Mouse (Mus musculus): ENCODE results near the gene Men1. TPM values are rescaled to one million over a fixed set of nuclear protein-coding genes. Genes with fewer than 3 reads are reported as not detected.
A peak's percentile ranks its signal among the peaks of the same experiment; 100 is the strongest.

The Men1 gene
- polyA plus RNA-seq, 1 experiment = 143 TPM

- Histone ChIP-seq H3K27ac (ENCODE audit: control insufficient read depth, insufficient read depth, low read length) (no peak overlapping the region), H3K4me3 (ENCODE audit: control insufficient read depth, insufficient read depth, low read length) (no peak overlapping the region), H3K4me1 (replicated peaks; ENCODE audit: control insufficient read depth, insufficient read depth, low read length) (peaks cover 25% of the 10 kb centered on the region), H3K36me3 (ENCODE audit: control insufficient read depth, insufficient read depth, low read length) (peaks cover 6% of the 10 kb centered on the region; the same call in 1 of the 2 replicates), H3K27me3 (ENCODE audit: control insufficient read depth, insufficient read depth, low read length) (no peaks in the 10 kb centered on the region)
- TF ChIP-seq CTCF (IDR thresholded peaks at IDR 0.05; ENCODE audit: borderline replicate concordance, control insufficient read depth, extremely low read depth, insufficient read depth, low read length, poor library complexity) (no peak), POLR2A (IDR thresholded peaks at IDR 0.05; ENCODE audit: control insufficient read depth, extremely low read depth, insufficient read depth, low read length, poor library complexity) (no peak)
- DNase-seq = no peak
- 55% methylated on average over 9 of the region's 9 CpGs for WGBS
Measured at GRCm38 (mm10) chr19:6297641-6298040, 37.1 kb upstream of the Men1 start.

- H3K4me3 ChIP-seq (ENCODE audit: control insufficient read depth, insufficient read depth, low read length) = no peak overlapping the region
- DNase-seq = no peak
- no peak overlapping the region for H3K27ac ChIP-seq (ENCODE audit: control insufficient read depth, insufficient read depth, low read length)
- peaks cover 22% of the 10 kb centered on the region for H3K4me1 ChIP-seq (replicated peaks; ENCODE audit: control insufficient read depth, insufficient read depth, low read length)
- no peaks in the 10 kb centered on the region for H3K27me3 ChIP-seq (ENCODE audit: control insufficient read depth, insufficient read depth, low read length)
- TF ChIP-seq CTCF (IDR thresholded peaks at IDR 0.05; ENCODE audit: borderline replicate concordance, control insufficient read depth, extremely low read depth, insufficient read depth, low read length, poor library complexity) (no peak), POLR2A (IDR thresholded peaks at IDR 0.05; ENCODE audit: control insufficient read depth, extremely low read depth, insufficient read depth, low read length, poor library complexity) (no peak)
- WGBS = 80% methylated on average over 4 of the region's 4 CpGs
- peaks cover 6% of the 10 kb centered on the region; the same call in 1 of the 2 replicates for H3K36me3 ChIP-seq (ENCODE audit: control insufficient read depth, insufficient read depth, low read length)
Measured at GRCm38 (mm10) chr19:6299003-6299402, 35.8 kb upstream of the Men1 start.

GRCm38 (mm10) chr19:6299450-6300267, 35.1 kb upstream of the Men1 start:
- no peak for TF ChIP-seq CTCF (IDR thresholded peaks at IDR 0.05; ENCODE audit: borderline replicate concordance, control insufficient read depth, extremely low read depth, insufficient read depth, low read length, poor library complexity)
- no peak for TF ChIP-seq POLR2A (IDR thresholded peaks at IDR 0.05; ENCODE audit: control insufficient read depth, extremely low read depth, insufficient read depth, low read length, poor library complexity)
- Histone ChIP-seq H3K27ac (ENCODE audit: control insufficient read depth, insufficient read depth, low read length) (no peak overlapping the region), H3K36me3 (ENCODE audit: control insufficient read depth, insufficient read depth, low read length) (peaks cover 6% of the 10 kb centered on the region; the same call in 1 of the 2 replicates), H3K4me3 (ENCODE audit: control insufficient read depth, insufficient read depth, low read length) (no peak overlapping the region), H3K27me3 (ENCODE audit: control insufficient read depth, insufficient read depth, low read length) (no peaks in the 10 kb centered on the region), H3K4me1 (replicated peaks; ENCODE audit: control insufficient read depth, insufficient read depth, low read length) (peaks cover 21% of the 10 kb centered on the region)
- 67% methylated on average over 7 of the region's 7 CpGs for WGBS
- DNase-seq = no peak

- TF ChIP-seq POLR2A (IDR thresholded peaks at IDR 0.05; ENCODE audit: control insufficient read depth, extremely low read depth, insufficient read depth, low read length, poor library complexity) (no peak), CTCF (IDR thresholded peaks at IDR 0.05; ENCODE audit: borderline replicate concordance, control insufficient read depth, extremely low read depth, insufficient read depth, low read length, poor library complexity) (no peak)
- Histone ChIP-seq H3K27ac (ENCODE audit: control insufficient read depth, insufficient read depth, low read length) (no peak overlapping the region), H3K4me3 (ENCODE audit: control insufficient read depth, insufficient read depth, low read length) (no peak overlapping the region), H3K27me3 (ENCODE audit: control insufficient read depth, insufficient read depth, low read length) (no peaks in the 10 kb centered on the region), H3K4me1 (replicated peaks; ENCODE audit: control insufficient read depth, insufficient read depth, low read length) (peaks cover 21% of the 10 kb centered on the region), H3K36me3 (ENCODE audit: control insufficient read depth, insufficient read depth, low read length) (peaks cover 6% of the 10 kb centered on the region; the same call in 1 of the 2 replicates)
- DNase-seq = no peak
- 65% methylated on average over 7 of the region's 7 CpGs for WGBS
Measured at GRCm38 (mm10) chr19:6300402-6300841, 34.4 kb upstream of the Men1 start.

- no peak overlapping the region for H3K27ac ChIP-seq (ENCODE audit: control insufficient read depth, insufficient read depth, low read length)
Measured at GRCm38 (mm10) chr19:6302114-6302513, 32.7 kb upstream of the Men1 start.

GRCm38 (mm10) chr19:6302522-6302921, 32.3 kb upstream of the Men1 start:
- Histone ChIP-seq H3K36me3 (ENCODE audit: control insufficient read depth, insufficient read depth, low read length) (peaks cover 6% of the 10 kb centered on the region; the same call in 1 of the 2 replicates), H3K27ac (ENCODE audit: control insufficient read depth, insufficient read depth, low read length) (no peak overlapping the region), H3K27me3 (ENCODE audit: control insufficient read depth, insufficient read depth, low read length) (no peaks in the 10 kb centered on the region), H3K4me3 (ENCODE audit: control insufficient read depth, insufficient read depth, low read length) (no peak overlapping the region), H3K4me1 (replicated peaks; ENCODE audit: control insufficient read depth, insufficient read depth, low read length) (peaks cover 27% of the 10 kb centered on the region)
- no peak for TF ChIP-seq CTCF (IDR thresholded peaks at IDR 0.05; ENCODE audit: borderline replicate concordance, control insufficient read depth, extremely low read depth, insufficient read depth, low read length, poor library complexity)
- TF ChIP-seq POLR2A (IDR thresholded peaks at IDR 0.05; ENCODE audit: control insufficient read depth, extremely low read depth, insufficient read depth, low read length, poor library complexity) = no peak
- DNase-seq = peak; percentile 32
- 2% methylated on average over 4 of the region's 4 CpGs for WGBS

More at GRCm38 (mm10) chr19:6302114-6302513, 32.7 kb upstream of the Men1 start:
- WGBS = 84% methylated on average over 5 of the region's 5 CpGs
- no peaks in the 10 kb centered on the region for H3K27me3 ChIP-seq (ENCODE audit: control insufficient read depth, insufficient read depth, low read length)
- DNase-seq = no peak
- H3K4me1 ChIP-seq (replicated peaks; ENCODE audit: control insufficient read depth, insufficient read depth, low read length) = peaks cover 27% of the 10 kb centered on the region
- H3K36me3 ChIP-seq (ENCODE audit: control insufficient read depth, insufficient read depth, low read length) = peaks cover 6% of the 10 kb centered on the region; the same call in 1 of the 2 replicates
- no peak overlapping the region for H3K4me3 ChIP-seq (ENCODE audit: control insufficient read depth, insufficient read depth, low read length)
- TF ChIP-seq POLR2A (IDR thresholded peaks at IDR 0.05; ENCODE audit: control insufficient read depth, extremely low read depth, insufficient read depth, low read length, poor library complexity) (no peak), CTCF (IDR thresholded peaks at IDR 0.05; ENCODE audit: borderline replicate concordance, control insufficient read depth, extremely low read depth, insufficient read depth, low read length, poor library complexity) (no peak)

Data from thymus, adult 2 months (tissue).